Mouse (Mus musculus) olfactory bulb, adult 2 months (tissue): ENCODE results near the gene Rer1.

ENCODE experiments used
- CTCF ChIP-seq: fragments of 200-500 bp; IDR thresholded peaks from 2 replicates; pipeline ENCODE4 v1.5.1; 2012; ENCODE audit warnings: low read depth, mild to moderate bottlenecking, low read length, moderate library complexity; ENCODE audit not compliant: insufficient read depth
- POLR2A ChIP-seq: fragments of 200-500 bp; IDR thresholded peaks from 2 replicates; pipeline ENCODE4 v1.6.1; 2012; ENCODE audit warnings: mild to moderate bottlenecking, low read depth, low read length, moderate library complexity; ENCODE audit not compliant: insufficient read depth

- TF ChIP-seq CTCF (no peak), POLR2A (no peak)
Observed at GRCm38 (mm10) chr4:155129132-155129917, 43.1 kb upstream of the Rer1 start.
